In the genomic region with DNA sequence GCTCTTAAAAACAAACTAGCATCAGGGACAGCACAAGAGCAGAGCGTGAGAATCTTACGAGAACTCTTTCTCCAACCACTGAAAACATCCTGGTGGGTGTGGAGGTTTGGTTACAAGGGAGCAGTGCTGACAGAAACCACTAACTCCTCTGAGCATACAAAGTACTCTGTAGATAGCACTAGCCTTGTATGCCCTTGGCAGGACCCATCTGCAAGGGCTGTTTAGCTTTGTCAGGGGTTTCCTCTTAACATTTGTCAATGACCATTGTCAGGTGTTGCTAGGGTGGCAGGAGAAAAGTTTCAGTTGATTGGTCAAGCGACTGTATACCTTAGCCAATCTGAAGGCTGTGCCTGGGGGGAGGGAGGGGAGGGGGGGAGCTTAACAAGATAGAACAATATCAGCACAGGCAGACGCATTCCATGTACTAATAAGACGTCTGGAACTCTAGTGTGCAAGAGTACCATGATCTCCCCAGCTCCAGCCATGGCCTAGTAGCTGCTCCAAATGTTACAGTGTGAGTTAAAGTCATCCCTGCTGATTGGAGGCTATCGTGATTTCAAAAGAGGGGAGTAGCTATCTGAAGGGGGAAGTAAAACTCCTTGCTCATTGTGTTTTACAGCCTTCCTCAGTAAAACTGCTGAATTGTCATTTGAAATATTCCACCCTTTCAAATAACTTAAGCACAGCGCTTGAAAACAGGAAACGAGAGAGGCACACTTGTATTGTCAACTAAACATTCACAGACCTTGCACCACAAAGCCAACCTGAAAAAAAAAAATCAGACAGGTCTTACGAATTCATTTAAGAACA, we compare ENCODE assay signal across 8 mouse cellular contexts.
DNase-seq lines count a peak whose midpoint lies in the region; ATAC-seq lines count a peak whose summit lies in the region.

No protein-coding gene starts in this region.

- no peaks in the 10 kb centered on the region for H3K36me3 ChIP-seq in liver, embryonic 13.5 days

- H3K9me3 ChIP-seq in liver, embryonic 13.5 days (replicated peaks), result no peaks in the 10 kb centered on the region

- H3K4me2 ChIP-seq in liver, embryonic 13.5 days, result no peak overlapping the region

- no peak overlapping the region for H3K9ac ChIP-seq in liver, embryonic 13.5 days

- peaks cover 3% of the 10 kb centered on the region; the same call in 1 of the 2 replicates for H3K4me1 ChIP-seq in liver, embryonic 13.5 days (replicated peaks)

- intact Hi-C loops in gastrocnemius, postnatal 36 days (cut with DNase I), result no loop called here

- ATAC-seq in granulocyte monocyte progenitor cell, adult 5-6 weeks (replicated peaks; ENCODE audit: poor library complexity, severe bottlenecking), result peak; percentile 91
- ATAC-seq in liver, embryonic 13.5 days (ENCODE audit: low read depth), result peak; percentile 60
- ATAC-seq in neutrophil, adult 5-6 weeks (ENCODE audit: extremely low read depth, insufficient number of reproducible peaks, low FRiP score, poor library complexity, severe bottlenecking), result peak; percentile 86

- H3K27ac ChIP-seq in liver, embryonic 13.5 days, result peak overlapping the region; percentile 58; the same call in 1 of the 2 replicates

- 17% methylated on average over 9 of the region's 9 CpGs for WGBS in liver, embryonic 13.5 days (ENCODE audit: insufficient replicate concordance)

- peak; percentile 44 for DNase-seq in thymus, postnatal 0 days (ENCODE audit: low spot score)
- DNase-seq in thymus, postnatal 10 days (ENCODE audit: low spot score in 2 of 2), result no peak
- DNase-seq in liver, embryonic 13.5 days, result no peak
- DNase-seq in gastrocnemius, postnatal 10 days, result no peak
- no peak for DNase-seq in gastrocnemius, postnatal 36 days
- DNase-seq in cerebellum, adult 18-20 months, result no peak

- H3K4me3 ChIP-seq in liver, embryonic 13.5 days (replicated peaks), result no peak overlapping the region

- no peaks in the 10 kb centered on the region for H3K27me3 ChIP-seq in liver, embryonic 13.5 days
